Mouse (Mus musculus) brain, embryonic 14.5 days (tissue): ENCODE data around the gene Vwce. TPM values are rescaled to one million over a fixed set of nuclear protein-coding genes. Genes with fewer than 3 reads are reported as not detected.

Experiments used
- DNase-seq: peaks from one replicate; pipeline ENCODE4 v3.0.0-alpha.2; 2011; ENCODE audit warnings: low read depth
- CTCF ChIP-seq: fragments of 200-500 bp; IDR thresholded peaks from 2 replicates; pipeline ENCODE4 v1.5.1; 2012; ENCODE audit warnings: inconsistent platforms, mild to moderate bottlenecking, moderate library complexity, borderline replicate concordance; ENCODE audit not compliant: insufficient read depth, insufficient read length; ENCODE audit errors: extremely low read depth
- POLR2A ChIP-seq: fragments of 200-500 bp; IDR thresholded peaks from 2 replicates; pipeline ENCODE4 v1.6.1; 2012; ENCODE audit warnings: mild to moderate bottlenecking, inconsistent platforms, borderline replicate concordance; ENCODE audit not compliant: poor library complexity, insufficient read depth, insufficient read length, severe bottlenecking; ENCODE audit errors: extremely low read depth
- polyA plus RNA-seq: library from polyadenylated mRNA; depleted of rRNA; stranded (reverse); fragments of >200 nt; gene quantifications from 2 replicates; pipeline ENCODE4 v1.2.3, GENCODE M21; 2012

The Vwce gene
- polyA plus RNA-seq, 1 experiment, result 1.1 TPM

- TF ChIP-seq POLR2A (no peak), CTCF (no peak)
- no peak for DNase-seq
Observed at GRCm38 (mm10) chr19:10692361-10692760, 58.3 kb downstream of the Vwce start.

GRCm38 (mm10) chr19:10693926-10694682 lies 60.1 kb downstream of the Vwce start:
- TF ChIP-seq CTCF (no peak), POLR2A (no peak)
- DNase-seq, result no peak

- no peak for TF ChIP-seq CTCF
- DNase-seq, result peak; percentile 74
Observed at GRCm38 (mm10) chr19:10695801-10696200, 61.8 kb downstream of the Vwce start.

GRCm38 (mm10) chr19:10698131-10698991 lies 64.3 kb downstream of the Vwce start:
- no peak for TF ChIP-seq CTCF
- no peak for TF ChIP-seq POLR2A
- no peak for DNase-seq

GRCm38 (mm10) chr19:10699851-10700250 lies 65.8 kb downstream of the Vwce start:
- peak; percentile 63 for DNase-seq
- TF ChIP-seq POLR2A (no peak), CTCF (no peak)

- no peak for TF ChIP-seq CTCF
- no peak for TF ChIP-seq POLR2A
- DNase-seq, result no peak
Observed at GRCm38 (mm10) chr19:10701013-10701726, 67.2 kb downstream of the Vwce start.

- TF ChIP-seq POLR2A (no peak), CTCF (no peak)
- no peak for DNase-seq
Observed at GRCm38 (mm10) chr19:10702125-10702524, 68.1 kb downstream of the Vwce start.

GRCm38 (mm10) chr19:10703470-10703869 lies 69.5 kb downstream of the Vwce start:
- DNase-seq, result no peak
- no peak for TF ChIP-seq POLR2A

- TF ChIP-seq CTCF (no peak), POLR2A (no peak)
- no peak for DNase-seq
Observed at GRCm38 (mm10) chr19:10707087-10707875, 73.3 kb downstream of the Vwce start.

- DNase-seq, result no peak
- TF ChIP-seq CTCF, result no peak
- no peak for TF ChIP-seq POLR2A
Observed at GRCm38 (mm10) chr19:10707881-10708280, 73.9 kb downstream of the Vwce start.

GRCm38 (mm10) chr19:10708900-10709299 lies 74.9 kb downstream of the Vwce start:
- TF ChIP-seq POLR2A (no peak), CTCF (no peak)
- DNase-seq, result peak; percentile 44
